In the genomic region with DNA sequence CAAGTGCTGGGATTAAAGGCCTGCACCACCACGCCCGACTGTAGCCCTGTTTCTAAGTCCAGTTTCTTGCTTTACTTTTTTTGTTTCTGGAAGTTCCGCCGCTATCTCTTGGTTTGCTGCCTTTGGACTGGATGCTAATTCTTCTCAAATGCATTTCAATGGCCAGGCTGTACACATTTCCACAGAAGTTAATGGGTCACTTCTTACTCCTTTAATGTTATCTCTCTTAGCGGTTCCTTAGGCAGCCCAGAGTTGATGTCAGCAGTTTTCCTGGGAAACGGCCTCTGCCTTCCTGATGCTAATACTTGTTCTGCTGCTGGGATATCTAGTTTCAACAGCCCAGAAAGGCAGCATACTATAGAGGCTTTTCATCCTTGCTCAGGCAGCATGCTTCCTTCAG, we compare ENCODE assay signal across 29 mouse cellular contexts. TPM values are rescaled to one million over a fixed set of nuclear protein-coding genes. Genes with fewer than 3 reads are reported as not detected.
A peak's percentile ranks its signal among the peaks of the same experiment; 100 is the strongest.
DNase-seq lines count a peak whose midpoint lies in the region; TF ChIP-seq lines count a peak whose summit lies in the region.
"Had no signal": no experiment of that assay in that cellular context is flagged by ENCODE, and none has a peak within 500 bp of the region (broad histone marks: within the 10 kb centered on the region; RNA-seq: fewer than 3 reads in every experiment).

No protein-coding gene starts in this region.

- in situ Hi-C loops in ES-E14 (cut with MboI; ENCODE audit: low sequenced_read_pairs in 2 of 2, unreplicated experiment in 2 of 2), result no loop called here

- no peaks in the 10 kb centered on the region for H3K79me2 ChIP-seq in liver, adult 2 months (ENCODE audit: control insufficient read depth, insufficient read depth, low read length)

- TF ChIP-seq POLR2A in liver, adult 2 months (IDR thresholded peaks at IDR 0.05; ENCODE audit: extremely low read depth, insufficient read depth, low read length), result no peak
- no peak for TF ChIP-seq POLR2A in cerebellum, adult 2 months (IDR thresholded peaks at IDR 0.05; ENCODE audit: borderline replicate concordance, insufficient read depth, low read length)

- no peaks in the 10 kb centered on the region for H3K9me3 ChIP-seq in ES-E14 (ENCODE audit: control insufficient read depth, insufficient read depth, low read depth, low read length)
- H3K9me3 ChIP-seq in hindbrain, embryonic 10.5 days, result no peaks in the 10 kb centered on the region
- H3K9me3 ChIP-seq: embryonic facial prominence, embryonic 13.5 days; embryonic facial prominence, embryonic 15.5 days; forebrain, embryonic 10.5 days; forebrain, embryonic 12.5 days had no signal

- peak; percentile 22 for DNase-seq in liver, adult 2 months (ENCODE audit: extremely low read depth, low read depth, low spot score)
- no peak for DNase-seq in liver
- peak; percentile 77 for DNase-seq in ES-CJ7 (ENCODE audit: low read depth, low spot score)
- DNase-seq in ES-E14 (ENCODE audit: low read depth, low spot score), result no peak
- DNase-seq in ZHBTc4 (ENCODE audit: low read depth, low spot score), result peak; percentile 86
- no peak for DNase-seq in cerebellum, adult 2 months
- DNase-seq in hindbrain, embryonic 10.5 days (ENCODE audit: low spot score), result no peak
- no peak for DNase-seq in cerebellum, postnatal 25 days
- DNase-seq: adrenal gland, adult 2 months; adrenal gland, postnatal 10 days; adrenal gland, postnatal 25 days; cerebellum, adult 11 months; cerebellum, adult 18-20 months; cerebellum, adult 9-10 months; cerebellum, postnatal 10 days; cerebellum, postnatal 36 days; embryo, embryonic 11 days had no signal

- peaks cover 13% of the 10 kb centered on the region for H3K36me3 ChIP-seq in liver, adult 2 months (ENCODE audit: control insufficient read depth, insufficient read depth, low read length)
- peaks cover 10% of the 10 kb centered on the region for H3K36me3 ChIP-seq in ES-E14 (ENCODE audit: control insufficient read depth, insufficient read depth, low read length, poor library complexity, severe bottlenecking)
- H3K36me3 ChIP-seq in hindbrain, embryonic 10.5 days, result peaks cover 45% of the 10 kb centered on the region

- H3K27ac ChIP-seq in liver, adult 2 months (replicated peaks; ENCODE audit: insufficient read depth, low read depth, low read length), result peak overlapping the region; percentile 64
- H3K27ac ChIP-seq in ES-E14 (ENCODE audit: insufficient read depth, low read depth, low read length, poor library complexity, severe bottlenecking), result no peak overlapping the region
- no peak overlapping the region for H3K27ac ChIP-seq in cerebellum, adult 2 months (ENCODE audit: insufficient read depth, low read length)
- no peak overlapping the region for H3K27ac ChIP-seq in hindbrain, embryonic 10.5 days
- H3K27ac ChIP-seq: embryonic facial prominence, embryonic 13.5 days; embryonic facial prominence, embryonic 15.5 days; forebrain, embryonic 10.5 days; forebrain, embryonic 12.5 days had no signal

- no peak for TF ChIP-seq CTCF in liver, adult 2 months (IDR thresholded peaks at IDR 0.05; ENCODE audit: low read depth, low read length)
- no peak for TF ChIP-seq CTCF in cerebellum, adult 2 months (IDR thresholded peaks at IDR 0.05; ENCODE audit: borderline replicate concordance, insufficient read depth, low read depth, low read length)

- H3K4me3 ChIP-seq in liver, adult 2 months (ENCODE audit: insufficient read depth, low read depth, low read length), result no peak overlapping the region
- H3K4me3 ChIP-seq in ES-E14 (ENCODE audit: insufficient read depth in 1 of 2, low read depth in 1 of 2, low read length in 2 of 2, poor library complexity in 1 of 2, severe bottlenecking in 1 of 2), result no peak overlapping the region
- no peak overlapping the region for H3K4me3 ChIP-seq in cerebellum, adult 2 months (replicated peaks; ENCODE audit: insufficient read depth, low read depth, low read length)
- H3K4me3 ChIP-seq in hindbrain, embryonic 10.5 days, result no peak overlapping the region
- H3K4me3 ChIP-seq: embryonic facial prominence, embryonic 13.5 days; embryonic facial prominence, embryonic 15.5 days; erythroblast, embryonic 14.5 days; forebrain, embryonic 10.5 days; forebrain, embryonic 12.5 days had no signal

- H3K27me3 ChIP-seq in liver, adult 2 months (ENCODE audit: control insufficient read depth, insufficient read depth, low read length), result no peaks in the 10 kb centered on the region
- H3K27me3 ChIP-seq in cerebellum, adult 2 months (ENCODE audit: control insufficient read depth, insufficient read depth, low read length), result no peaks in the 10 kb centered on the region
- H3K27me3 ChIP-seq in hindbrain, embryonic 10.5 days (ENCODE audit: insufficient read depth, poor library complexity, severe bottlenecking), result no peaks in the 10 kb centered on the region
- H3K27me3 ChIP-seq: embryonic facial prominence, embryonic 13.5 days; embryonic facial prominence, embryonic 15.5 days; forebrain, embryonic 12.5 days had no signal

- peaks cover 33% of the 10 kb centered on the region for H3K4me1 ChIP-seq in liver, adult 2 months (ENCODE audit: control insufficient read depth, insufficient read depth, low read length)
- H3K4me1 ChIP-seq in ES-E14 (ENCODE audit: control insufficient read depth in 2 of 2, insufficient read depth in 2 of 2, low read length in 2 of 2, poor library complexity in 1 of 2), result peaks cover 0 to 2% of the 10 kb centered on the region in 2 experiments; a peak in 1 of 4 replicates
- no peaks in the 10 kb centered on the region for H3K4me1 ChIP-seq in cerebellum, adult 2 months (ENCODE audit: control insufficient read depth, insufficient read depth, low read length)
- no peaks in the 10 kb centered on the region for H3K4me1 ChIP-seq in hindbrain, embryonic 10.5 days (replicated peaks)
- H3K4me1 ChIP-seq: embryonic facial prominence, embryonic 13.5 days; embryonic facial prominence, embryonic 15.5 days; forebrain, embryonic 10.5 days; forebrain, embryonic 12.5 days had no signal

- 71% methylated on average over 6 of the region's 6 CpGs for WGBS in liver, adult 2 months
- WGBS in cerebellum, adult 2 months, result 90% methylated on average over 6 of the region's 6 CpGs
- WGBS in hindbrain, embryonic 10.5 days, result 83% methylated on average over 6 of the region's 6 CpGs

- no peak overlapping the region for H3K9ac ChIP-seq in liver, adult 2 months (ENCODE audit: low read depth, low read length)
- no peak overlapping the region for H3K9ac ChIP-seq in ES-E14 (ENCODE audit: insufficient read depth, low read depth, low read length, poor library complexity, severe bottlenecking)
- H3K9ac ChIP-seq: embryonic facial prominence, embryonic 13.5 days; embryonic facial prominence, embryonic 15.5 days; forebrain, embryonic 12.5 days had no signal

TF ChIP-seq in ES-E14, 5 proteins besides CTCF, POLR2A, EP300 and RAD21:
- TF ChIP-seq ZC3H11A (IDR thresholded peaks at IDR 0.05; ENCODE audit: borderline replicate concordance, low read depth, low read length), result no peak
- TF ChIP-seq MAFK (IDR thresholded peaks at IDR 0.05; ENCODE audit: insufficient read depth, low read depth, low read length), result 0 out of 2 replicates have a peak, but pooled peaks have one; percentile 35

RNA-seq across cellular contexts. Expression of a gene that starts 20.5 kb away (rescaled TPM):
- total RNA-seq in liver, adult 2 months (2014; rRNA removed), result not detected in 2 replicates
- polyA plus RNA-seq in liver, adult 2 months (2012; rRNA removed), result 0.60 TPM in 1 of 2 replicates, not detected in the other
- 3.7 and 6.7 TPM in 2 replicates for total RNA-seq in ES-E14 (2012; rRNA removed)
- 0.88 TPM in 1 of 2 replicates, not detected in the other for polyA plus RNA-seq in cerebellum, adult 2 months (2012; rRNA removed)
- not detected in 2 replicates for polyA plus RNA-seq in hindbrain, embryonic 10.5 days (2016; fragmentation: Nextera tagmentation; extraction: Ambion mirVana)
- total RNA-seq: adrenal gland, adult 2 months; adrenal gland, postnatal 10 days; adrenal gland, postnatal 25 days; adrenal gland, postnatal 4 days; common myeloid progenitor, adult 5-6 weeks had no signal
- polyA plus RNA-seq: C2C12; embryonic facial prominence, embryonic 11.5 days; embryonic facial prominence, embryonic 13.5 days; embryonic facial prominence, embryonic 15.5 days; erythroblast, embryonic 14.5 days; forebrain, embryonic 10.5 days; forebrain, embryonic 12.5 days; forebrain, embryonic 14.5 days; forebrain, embryonic 16.5 days had no signal

RNA-seq across cellular contexts. Expression of a gene that starts 21.3 kb away (rescaled TPM):
- 33.9 and 43.8 TPM in 2 replicates for total RNA-seq in liver, adult 2 months (2014; rRNA removed)
- 38.7 and 49.8 TPM in 2 replicates for polyA plus RNA-seq in liver, adult 2 months (2012; rRNA removed)
- 30.8 and 44.8 TPM in 2 replicates for total RNA-seq in ES-E14 (2012; rRNA removed)
- polyA plus RNA-seq in cerebellum, adult 2 months (2012; rRNA removed), result 57.2 and 63.7 TPM in 2 replicates
- 16.8 and 19.4 TPM in 2 replicates for polyA plus RNA-seq in hindbrain, embryonic 10.5 days (2016; fragmentation: Nextera tagmentation; extraction: Ambion mirVana)

RNA-seq across cellular contexts. Expression of a gene that starts 27.9 kb away (rescaled TPM):
- 6.7 and 11.2 TPM in 2 replicates for total RNA-seq in liver, adult 2 months (2014; rRNA removed)
- polyA plus RNA-seq in liver, adult 2 months (2012; rRNA removed), result 4.7 and 5.1 TPM in 2 replicates
- total RNA-seq in ES-E14 (2012; rRNA removed), result 2.2 and 2.3 TPM in 2 replicates
- 24.4 and 31.1 TPM in 2 replicates for polyA plus RNA-seq in cerebellum, adult 2 months (2012; rRNA removed)
- polyA plus RNA-seq in hindbrain, embryonic 10.5 days (2016; fragmentation: Nextera tagmentation; extraction: Ambion mirVana), result 0.32 and 0.85 TPM in 2 replicates
- polyA plus RNA-seq: erythroblast, embryonic 14.5 days had no signal

RNA-seq across cellular contexts. Expression of a gene that starts 39.4 kb away (rescaled TPM):
- total RNA-seq in liver, adult 2 months (2014; rRNA removed), result 0.37 TPM in 1 of 2 replicates, not detected in the other
- not detected in 2 replicates for polyA plus RNA-seq in liver, adult 2 months (2012; rRNA removed)
- not detected in 2 replicates for total RNA-seq in ES-E14 (2012; rRNA removed)
- polyA plus RNA-seq in cerebellum, adult 2 months (2012; rRNA removed), result 0.19 and 0.21 TPM in 2 replicates
- polyA plus RNA-seq in hindbrain, embryonic 10.5 days (2016; fragmentation: Nextera tagmentation; extraction: Ambion mirVana), result not detected in 2 replicates
- total RNA-seq: adrenal gland, adult 2 months; common myeloid progenitor, adult 5-6 weeks; MEL had no signal
- polyA plus RNA-seq: adrenal gland, adult 2 months; erythroblast, embryonic 14.5 days; forebrain, embryonic 10.5 days; forebrain, embryonic 14.5 days; forebrain, embryonic 16.5 days had no signal

Comparison
In these comparisons a context has a peak if more than half of its experiments do, and no peak if none do; other contexts are left out.
1. DNase-seq: peak in liver, adult 2 months (single experiment), ES-CJ7 (single experiment) and ZHBTc4 (single experiment); none in liver (single experiment), ES-E14 (single experiment), cerebellum, adult 2 months (0 of 2), hindbrain, embryonic 10.5 days (single experiment) and cerebellum, postnatal 25 days (0 of 2).